Comparison of ENCODE assay signal across 21 mouse cellular contexts in the genomic region with DNA sequence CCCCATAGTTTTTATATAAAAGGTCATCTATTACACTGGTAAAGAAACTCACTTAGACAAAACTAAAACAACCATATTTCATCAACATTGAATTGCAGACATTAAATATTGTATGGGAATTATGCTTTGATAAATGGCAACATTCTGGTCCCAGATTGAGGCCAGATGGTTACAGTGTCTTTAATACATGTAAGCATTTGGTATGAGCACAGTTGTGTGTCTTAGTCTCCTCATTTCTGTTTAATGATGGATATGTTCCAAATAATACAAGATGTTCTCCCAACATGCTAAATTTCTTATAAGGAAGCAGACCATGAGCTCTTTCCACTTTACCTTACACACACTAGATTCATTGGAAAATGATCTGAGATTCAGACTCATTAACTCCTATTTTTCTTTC.
DNase-seq lines count a peak whose midpoint lies in the region; ATAC-seq and TF ChIP-seq lines count a peak whose summit lies in the region.
"Had no signal": no experiment of that assay in that cellular context is flagged by ENCODE, and none has a peak within 500 bp of the region (broad histone marks: within the 10 kb centered on the region; RNA-seq: fewer than 3 reads in every experiment).

No protein-coding gene starts in this region.

- H3K27ac ChIP-seq in forebrain, embryonic 14.5 days (ENCODE audit: low read depth, low read length): no peak overlapping the region
- no peak overlapping the region for H3K27ac ChIP-seq in forebrain, embryonic 11.5 days (ENCODE audit: low read depth, low read length)
- H3K27ac ChIP-seq in forebrain, postnatal 0 days (ENCODE audit: low read depth, low read length): no peak overlapping the region
- H3K27ac ChIP-seq: embryonic facial prominence, embryonic 12.5 days; gastrocnemius, adult 2 months; hindbrain, embryonic 12.5 days; hindbrain, embryonic 15.5 days had no signal

- no peak for TF ChIP-seq CTCF in forebrain, postnatal 0 days (IDR thresholded peaks at IDR 0.05; ENCODE audit: low read depth)

- DNase-seq in forebrain, embryonic 14.5 days (ENCODE audit: low spot score): peak; percentile 73
- no peak for DNase-seq in forebrain, embryonic 11.5 days (ENCODE audit: low spot score)
- DNase-seq in layer of hippocampus, adult 9-11 months: peak; percentile 1
- no peak for DNase-seq in layer of hippocampus, postnatal 10 days (ENCODE audit: low spot score in 2 of 2)
- peak; percentile 18 for DNase-seq in forebrain, postnatal 0 days
- DNase-seq in kidney, postnatal 25 days: no peak
- DNase-seq: adrenal gland, adult 8-10 months; adrenal gland, postnatal 25 days; cerebellum, adult 18-20 months; cerebellum, adult 9-10 months; cerebellum, postnatal 14 days; gastrocnemius, adult 2 months; gastrocnemius, postnatal 14 days; heart, adult 11 months had no signal

- no peak overlapping the region for H3K4me2 ChIP-seq in forebrain, embryonic 14.5 days (ENCODE audit: low read length)
- H3K4me2 ChIP-seq in forebrain, embryonic 11.5 days (ENCODE audit: low read depth, low read length, severe bottlenecking): no peak overlapping the region
- no peak overlapping the region for H3K4me2 ChIP-seq in forebrain, postnatal 0 days (ENCODE audit: low read depth)
- H3K4me2 ChIP-seq: embryonic facial prominence, embryonic 12.5 days; heart, embryonic 11.5 days; hindbrain, embryonic 12.5 days; hindbrain, embryonic 15.5 days had no signal

- no peak overlapping the region for H3K4me3 ChIP-seq in forebrain, embryonic 14.5 days (ENCODE audit: low read depth, low read length)
- H3K4me3 ChIP-seq in forebrain, embryonic 11.5 days (ENCODE audit: low read depth, low read length): no peak overlapping the region
- no peak overlapping the region for H3K4me3 ChIP-seq in forebrain, postnatal 0 days (ENCODE audit: low read depth, low read length)
- H3K4me3 ChIP-seq: embryonic facial prominence, embryonic 12.5 days; erythroblast, embryonic 14.5 days; gastrocnemius, adult 2 months; hindbrain, embryonic 12.5 days; hindbrain, embryonic 15.5 days had no signal

- H3K36me3 ChIP-seq in forebrain, embryonic 14.5 days (ENCODE audit: control insufficient read depth, insufficient read depth, low read length): no peaks in the 10 kb centered on the region
- no peaks in the 10 kb centered on the region for H3K36me3 ChIP-seq in forebrain, embryonic 11.5 days (ENCODE audit: control insufficient read depth, insufficient read depth, low read length)
- no peaks in the 10 kb centered on the region for H3K36me3 ChIP-seq in forebrain, postnatal 0 days (ENCODE audit: insufficient read depth)
- H3K36me3 ChIP-seq: embryonic facial prominence, embryonic 12.5 days; hindbrain, embryonic 12.5 days; hindbrain, embryonic 15.5 days had no signal

- no peaks in the 10 kb centered on the region for H3K9me3 ChIP-seq in forebrain, embryonic 14.5 days (replicated peaks; ENCODE audit: control insufficient read depth, low read length)
- no peaks in the 10 kb centered on the region for H3K9me3 ChIP-seq in forebrain, embryonic 11.5 days (ENCODE audit: control insufficient read depth, low read length)
- no peaks in the 10 kb centered on the region for H3K9me3 ChIP-seq in forebrain, postnatal 0 days (ENCODE audit: low read length)
- H3K9me3 ChIP-seq: embryonic facial prominence, embryonic 12.5 days; hindbrain, embryonic 12.5 days; hindbrain, embryonic 15.5 days had no signal

- H3K4me1 ChIP-seq in forebrain, embryonic 14.5 days (ENCODE audit: control insufficient read depth, insufficient read depth, low read length): no peaks in the 10 kb centered on the region
- H3K4me1 ChIP-seq in forebrain, embryonic 11.5 days (replicated peaks; ENCODE audit: control insufficient read depth, insufficient read depth, low read length): no peaks in the 10 kb centered on the region
- no peaks in the 10 kb centered on the region for H3K4me1 ChIP-seq in forebrain, postnatal 0 days (ENCODE audit: insufficient read depth)
- H3K4me1 ChIP-seq: embryonic facial prominence, embryonic 12.5 days; hindbrain, embryonic 12.5 days; hindbrain, embryonic 15.5 days had no signal

- H3K27me3 ChIP-seq in forebrain, embryonic 14.5 days (replicated peaks; ENCODE audit: control insufficient read depth, insufficient read depth, low read length): no peaks in the 10 kb centered on the region
- no peaks in the 10 kb centered on the region for H3K27me3 ChIP-seq in forebrain, embryonic 11.5 days (ENCODE audit: control insufficient read depth, insufficient read depth, low read length)
- no peaks in the 10 kb centered on the region for H3K27me3 ChIP-seq in forebrain, postnatal 0 days (ENCODE audit: insufficient read depth, low read length)
- H3K27me3 ChIP-seq: embryonic facial prominence, embryonic 12.5 days; hindbrain, embryonic 12.5 days; hindbrain, embryonic 15.5 days had no signal

- ATAC-seq in forebrain, embryonic 14.5 days: peak; percentile 69; the same call in 1 of the 2 replicates
- no peak for ATAC-seq in forebrain, embryonic 11.5 days (replicated peaks; ENCODE audit: low FRiP score)
- no peak for ATAC-seq in forebrain, postnatal 0 days
- ATAC-seq: CD4-positive, CD25-positive, alpha-beta regulatory T cell, adult 4 months; intestine, postnatal 0 days had no signal

- H3K9ac ChIP-seq in forebrain, embryonic 14.5 days (ENCODE audit: low read length): no peak overlapping the region
- H3K9ac ChIP-seq in forebrain, embryonic 11.5 days (ENCODE audit: low read length): no peak overlapping the region
- no peak overlapping the region for H3K9ac ChIP-seq in forebrain, postnatal 0 days
- H3K9ac ChIP-seq: embryonic facial prominence, embryonic 12.5 days; hindbrain, embryonic 12.5 days; hindbrain, embryonic 15.5 days had no signal

Comparison
In these comparisons a context has a peak if more than half of its experiments do, and no peak if none do; other contexts are left out.
1. DNase-seq: peak in forebrain, embryonic 14.5 days (single experiment), layer of hippocampus, adult 9-11 months (single experiment) and forebrain, postnatal 0 days (single experiment); none in forebrain, embryonic 11.5 days (single experiment), layer of hippocampus, postnatal 10 days (0 of 2) and kidney, postnatal 25 days (0 of 2).